Comparison of ENCODE assay signal across 9 mouse cellular contexts in genomic region chr11:115233526-115234290, GRCm38 (mm10). TPM values are rescaled to one million over a fixed set of nuclear protein-coding genes. Genes with fewer than 3 reads are reported as not detected.
DNase-seq lines count a peak whose midpoint lies in the region; ATAC-seq and TF ChIP-seq lines count a peak whose summit lies in the region.
"Had no signal": no experiment of that assay in that cellular context is flagged by ENCODE, and none has a peak within 500 bp of the region (broad histone marks: within the 10 kb centered on the region; RNA-seq: fewer than 3 reads in every experiment).

No protein-coding gene starts in this region.

- peak; percentile 30; the same call in 1 of the 2 replicates for TF ChIP-seq CTCF in bone marrow, adult 2 months (IDR thresholded peaks at IDR 0.05; ENCODE audit: control insufficient read depth, insufficient read depth, low read length)

- peaks cover 5% of the 10 kb centered on the region for H3K4me1 ChIP-seq in bone marrow, adult 2 months (ENCODE audit: control insufficient read depth, insufficient read depth, low read length)
- peaks cover 91% of the 10 kb centered on the region for H3K4me1 ChIP-seq in hindbrain, embryonic 10.5 days (replicated peaks)
- H3K4me1 ChIP-seq in midbrain, embryonic 12.5 days = peaks cover 63% of the 10 kb centered on the region

- WGBS in bone marrow, adult 2 months = 85% methylated on average over 20 of the region's 20 CpGs
- 37% methylated on average over 20 of the region's 20 CpGs for WGBS in hindbrain, embryonic 10.5 days
- 42% methylated on average over 20 of the region's 20 CpGs for WGBS in midbrain, embryonic 12.5 days

- H3K9ac ChIP-seq in midbrain, embryonic 12.5 days (replicated peaks) = no peak overlapping the region
- H3K9ac ChIP-seq: limb, embryonic 15.5 days had no signal

- no peaks in the 10 kb centered on the region for H3K36me3 ChIP-seq in hindbrain, embryonic 10.5 days
- H3K36me3 ChIP-seq in midbrain, embryonic 12.5 days = no peaks in the 10 kb centered on the region

- no peak overlapping the region for H3K27ac ChIP-seq in bone marrow, adult 2 months (ENCODE audit: control insufficient read depth, insufficient read depth, low read depth, low read length, poor library complexity)
- H3K27ac ChIP-seq in hindbrain, embryonic 10.5 days = peak overlapping the region; percentile 77
- H3K27ac ChIP-seq in midbrain, embryonic 12.5 days (replicated peaks) = peak overlapping the region; percentile 64
- H3K27ac ChIP-seq: limb, embryonic 15.5 days had no signal

- peak; percentile 31 for DNase-seq in heart, postnatal 4 days
- no peak for DNase-seq in heart, postnatal 25 days (ENCODE audit: low spot score)
- DNase-seq in hindbrain, embryonic 10.5 days (ENCODE audit: low spot score) = peak; percentile 55
- no peak for DNase-seq in gastrocnemius, postnatal 25 days
- DNase-seq in MN1 (ENCODE audit: low spot score) = no peak
- no peak for DNase-seq in kidney, postnatal 36 days

- H3K9me3 ChIP-seq in hindbrain, embryonic 10.5 days = no peaks in the 10 kb centered on the region
- H3K9me3 ChIP-seq in midbrain, embryonic 12.5 days = no peaks in the 10 kb centered on the region
- H3K9me3 ChIP-seq: limb, embryonic 15.5 days had no signal

- no peak for TF ChIP-seq POLR2A in bone marrow, adult 2 months (IDR thresholded peaks at IDR 0.05; ENCODE audit: borderline replicate concordance, control insufficient read depth, low read depth, low read length)

- H3K27me3 ChIP-seq in hindbrain, embryonic 10.5 days (ENCODE audit: insufficient read depth, poor library complexity, severe bottlenecking) = peaks cover 46% of the 10 kb centered on the region
- H3K27me3 ChIP-seq in midbrain, embryonic 12.5 days = peaks cover 15% of the 10 kb centered on the region

- no peak overlapping the region for H3K4me2 ChIP-seq in midbrain, embryonic 12.5 days (replicated peaks)
- H3K4me2 ChIP-seq: limb, embryonic 15.5 days had no signal

- no peak overlapping the region for H3K4me3 ChIP-seq in bone marrow, adult 2 months (replicated peaks; ENCODE audit: control insufficient read depth, low read depth, low read length)
- H3K4me3 ChIP-seq in hindbrain, embryonic 10.5 days = no peak overlapping the region
- H3K4me3 ChIP-seq in midbrain, embryonic 12.5 days = no peak overlapping the region
- H3K4me3 ChIP-seq: limb, embryonic 15.5 days had no signal

- intact Hi-C loops in heart, postnatal 25 days (cut with DNase I) = loop anchor here (2.0 kb wide), 1 partner anchor 31 kb away; no protein-coding TSS in a partner anchor

- ATAC-seq in midbrain, embryonic 12.5 days (ENCODE audit: low FRiP score, low read depth) = peak; percentile 68

RNA-seq across cellular contexts. Expression of gene Grin2c, which starts 33.3 kb away (rescaled TPM):
- total RNA-seq in heart, postnatal 4 days (2021) = under 1 TPM; 0.12 to 0.18 TPM
- under 1 TPM; 0.10 to 0.34 TPM for total RNA-seq in heart, postnatal 25 days (2021)
- not detected in 2 replicates for polyA plus RNA-seq in bone marrow, adult 2 months (2011; ENCODE audit: insufficient read depth, insufficient read length, low replicate concordance, missing spikeins)
- polyA plus RNA-seq in hindbrain, embryonic 10.5 days (2016; fragmentation: Nextera tagmentation; extraction: Ambion mirVana) = 0.14 and 0.18 TPM in 2 replicates
- 0.06 and 0.17 TPM in 2 replicates for polyA plus RNA-seq in midbrain, embryonic 12.5 days (2016; fragmentation: Nextera tagmentation; extraction: Ambion mirVana)
- under 1 TPM in 1 of 2 experiments, not detected in 1; 0.05 TPM for total RNA-seq in gastrocnemius, postnatal 25 days (2021)

RNA-seq across cellular contexts. Expression of gene Fdxr, which starts 43.1 kb away (rescaled TPM):
- total RNA-seq in heart, postnatal 4 days (2021) = 1 to 10 TPM; 7.5 to 9.5 TPM
- 1 to 10 TPM; 7.9 to 8.2 TPM for total RNA-seq in heart, postnatal 25 days (2021)
- polyA plus RNA-seq in bone marrow, adult 2 months (2011; ENCODE audit: insufficient read depth, insufficient read length, low replicate concordance, missing spikeins) = 9.9 and 21.2 TPM in 2 replicates
- 17.7 TPM in 2 replicates for polyA plus RNA-seq in hindbrain, embryonic 10.5 days (2016; fragmentation: Nextera tagmentation; extraction: Ambion mirVana)
- polyA plus RNA-seq in midbrain, embryonic 12.5 days (2016; fragmentation: Nextera tagmentation; extraction: Ambion mirVana) = 15.9 and 18.4 TPM in 2 replicates
- 1 to 10 TPM; 3.6 to 3.8 TPM for total RNA-seq in gastrocnemius, postnatal 25 days (2021)

RNA-seq across cellular contexts. Expression of gene Nat9, which starts 46.0 kb away (rescaled TPM):
- 10 to 100 TPM; 11.9 to 12.0 TPM for total RNA-seq in heart, postnatal 4 days (2021)
- total RNA-seq in heart, postnatal 25 days (2021) = 10 to 100 TPM; 19.3 to 23.0 TPM
- 19.4 and 24.2 TPM in 2 replicates for polyA plus RNA-seq in bone marrow, adult 2 months (2011; ENCODE audit: insufficient read depth, insufficient read length, low replicate concordance, missing spikeins)
- polyA plus RNA-seq in hindbrain, embryonic 10.5 days (2016; fragmentation: Nextera tagmentation; extraction: Ambion mirVana) = 18.7 and 24.3 TPM in 2 replicates
- polyA plus RNA-seq in midbrain, embryonic 12.5 days (2016; fragmentation: Nextera tagmentation; extraction: Ambion mirVana) = 18.5 and 19.2 TPM in 2 replicates
- 10 to 100 TPM; 10.7 to 13.2 TPM for total RNA-seq in gastrocnemius, postnatal 25 days (2021)

RNA-seq across cellular contexts. Expression of gene Tmem104, which starts 46.4 kb away (rescaled TPM):
- 1 to 10 TPM; 5.2 to 9.3 TPM for total RNA-seq in heart, postnatal 4 days (2021)
- 10 to 100 TPM; 10.0 to 10.5 TPM for total RNA-seq in heart, postnatal 25 days (2021)
- polyA plus RNA-seq in bone marrow, adult 2 months (2011; ENCODE audit: insufficient read depth, insufficient read length, low replicate concordance, missing spikeins) = 3.1 and 5.8 TPM in 2 replicates
- 6.9 and 10.6 TPM in 2 replicates for polyA plus RNA-seq in hindbrain, embryonic 10.5 days (2016; fragmentation: Nextera tagmentation; extraction: Ambion mirVana)
- 7.9 and 9.2 TPM in 2 replicates for polyA plus RNA-seq in midbrain, embryonic 12.5 days (2016; fragmentation: Nextera tagmentation; extraction: Ambion mirVana)
- total RNA-seq in gastrocnemius, postnatal 25 days (2021) = 1 to 10 TPM; 4.1 to 5.8 TPM

Comparison
In these comparisons a context has a peak if more than half of its experiments do, and no peak if none do; other contexts are left out.
1. DNase-seq: peak in heart, postnatal 4 days (single experiment) and hindbrain, embryonic 10.5 days (single experiment); none in heart, postnatal 25 days (single experiment), gastrocnemius, postnatal 25 days (single experiment), MN1 (single experiment) and kidney, postnatal 36 days (0 of 2).